Mouse (Mus musculus) lung, adult 2 months (tissue): Measurements from ENCODE around the gene Clec4n. TPM values are rescaled to one million over a fixed set of nuclear protein-coding genes. Genes with fewer than 3 reads are reported as not detected.
"Not testable (repeated sequence)": the region's sequence is repeated elsewhere in the genome, so short reads cannot be mapped to it uniquely, and the experiment has no call there.

Experiments
- DNase-seq: peaks from one replicate; pipeline ENCODE4 v3.0.0; 2022
- H3K4me1 ChIP-seq: fragments of 200-500 bp; 2 replicates; pipeline ENCODE4 v1.6.1; 2011; ENCODE audit warnings: low read length; ENCODE audit not compliant: control insufficient read depth, insufficient read depth
- H3K4me3 ChIP-seq: fragments of 200-500 bp; replicated peaks from 2 replicates; pipeline ENCODE3; 2011; ENCODE audit warnings: low read depth, mild to moderate bottlenecking, control low read depth, low read length; ENCODE audit errors: extremely low read depth
- CTCF ChIP-seq: fragments of 200-500 bp; IDR thresholded peaks from 2 replicates; pipeline ENCODE4 v1.5.1; 2011; ENCODE audit warnings: mild to moderate bottlenecking, low read length, control low read depth; ENCODE audit not compliant: insufficient read depth
- POLR2A ChIP-seq: fragments of 200-500 bp; IDR thresholded peaks from 2 replicates; pipeline ENCODE4 v1.6.1; 2011; ENCODE audit warnings: low read depth, mild to moderate bottlenecking, control low read depth, low read length, borderline replicate concordance; ENCODE audit errors: extremely low read depth
- WGBS: fragments of 180-500 bp; shearing (Covaris S2); methylation state at CpG from one replicate; pipeline ENCODE4 v1.1.7; 2018; 5-methylcytosine and 5-hydroxymethylcytosine counted together
- polyA plus RNA-seq: library from polyadenylated mRNA; depleted of rRNA; stranded (reverse); fragments of >200 nt; gene quantifications from 2 replicates; pipeline ENCODE4 v1.2.3, GENCODE M21; 2012; rRNA removed

Gene Clec4n
- polyA plus RNA-seq, 1 experiment = 9.8 TPM

DNA sequence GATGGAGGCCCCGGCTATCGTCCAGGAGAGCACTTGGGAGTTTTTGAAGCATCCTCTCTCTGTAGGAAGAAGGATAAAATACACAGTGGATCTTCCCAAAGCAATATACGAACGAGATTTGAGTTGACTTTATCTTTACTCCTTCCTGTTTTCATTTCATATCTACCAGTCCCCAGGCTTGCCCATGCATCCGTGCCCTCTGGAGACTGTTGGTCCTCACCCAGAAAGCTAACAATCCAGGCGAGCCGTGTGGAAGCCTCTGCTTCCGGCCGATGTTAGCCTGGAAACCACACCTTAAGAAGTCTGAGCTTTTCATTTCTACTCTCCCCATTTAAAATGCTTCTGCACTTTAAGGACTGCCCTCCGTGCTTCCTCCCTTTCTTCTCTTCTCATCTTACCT lies 59.3 kb downstream of the Clec4n start:
- 66% methylated on average over 10 of the region's 10 CpGs for WGBS
- TF ChIP-seq POLR2A (no peak), CTCF (no peak)

DNA sequence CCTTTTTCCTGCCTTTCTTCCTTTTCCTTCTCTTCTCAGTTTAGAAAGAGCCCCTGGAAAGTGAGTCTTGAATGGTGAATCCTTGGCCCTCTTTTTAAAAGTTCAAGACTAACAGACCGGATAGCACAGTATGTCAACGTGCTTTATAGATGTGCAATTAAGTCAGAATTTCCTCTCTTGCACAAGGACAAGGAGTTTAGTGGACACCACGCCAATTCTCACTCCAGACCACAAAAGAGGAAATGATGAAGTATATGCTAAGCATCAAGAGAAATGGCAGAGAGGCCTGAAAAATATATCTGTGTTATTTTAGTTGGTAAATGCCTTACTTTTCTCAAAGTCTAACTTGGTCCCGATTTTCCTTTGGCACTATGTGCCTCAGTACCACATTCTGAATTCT lies 60.1 kb downstream of the Clec4n start, which contains the start of gene Clec4e:
Clec4e (minus strand) TSS at position 118 of the 400 bp plus-strand sequence.
- Histone ChIP-seq H3K4me1 (no peaks in the 10 kb centered on the region), H3K4me3 (no peak within 1 kb of the TSS)
- no peak for TF ChIP-seq CTCF
- TF ChIP-seq POLR2A = no peak
- no peak for DNase-seq
- WGBS = 56% methylated on average over 4 of the region's 4 CpGs

More for the DNA sequence above, 59.3 kb downstream of the Clec4n start:
- Histone ChIP-seq H3K4me3 (no peak overlapping the region), H3K4me1 (no peaks in the 10 kb centered on the region)
- no peak for DNase-seq

DNA sequence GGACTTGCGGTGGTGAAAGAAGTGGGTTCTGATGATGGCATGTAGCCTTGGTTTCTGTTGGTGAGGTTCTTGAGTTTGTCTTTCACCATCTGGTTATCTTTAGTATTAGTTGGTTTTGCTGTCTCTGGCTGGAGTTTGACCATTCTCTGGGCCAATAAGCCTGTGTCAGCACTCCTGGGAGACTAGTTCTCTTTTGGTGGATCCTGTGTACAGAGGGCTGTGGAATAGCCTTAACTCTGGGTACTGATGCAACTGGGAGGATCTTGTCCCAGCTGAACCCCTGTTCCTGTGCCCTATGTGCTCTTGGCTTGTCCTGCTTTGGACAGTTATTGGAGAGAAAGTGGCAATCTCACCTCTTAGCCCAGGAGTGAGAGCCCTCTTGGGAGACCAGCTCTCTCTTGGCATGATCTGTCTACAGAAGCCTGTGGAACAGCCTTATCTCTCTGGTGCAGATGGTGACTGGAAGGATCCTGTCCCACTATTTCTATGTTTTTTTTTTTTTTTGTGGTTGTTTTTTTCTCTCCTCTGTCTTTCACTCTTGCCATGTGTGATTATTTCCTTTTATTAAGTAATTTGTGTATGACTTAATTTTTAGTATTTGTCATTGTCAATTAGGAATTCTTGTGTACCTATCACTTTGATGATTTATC lies 63.2 kb downstream of the Clec4n start:
- no peak overlapping the region for H3K4me3 ChIP-seq
- DNase-seq = no peak
- WGBS = 94% methylated on average over 1 of the region's 1 CpGs
- H3K4me1 ChIP-seq = no peaks in the 10 kb centered on the region
- TF ChIP-seq POLR2A (no peak), CTCF (no peak)

DNA sequence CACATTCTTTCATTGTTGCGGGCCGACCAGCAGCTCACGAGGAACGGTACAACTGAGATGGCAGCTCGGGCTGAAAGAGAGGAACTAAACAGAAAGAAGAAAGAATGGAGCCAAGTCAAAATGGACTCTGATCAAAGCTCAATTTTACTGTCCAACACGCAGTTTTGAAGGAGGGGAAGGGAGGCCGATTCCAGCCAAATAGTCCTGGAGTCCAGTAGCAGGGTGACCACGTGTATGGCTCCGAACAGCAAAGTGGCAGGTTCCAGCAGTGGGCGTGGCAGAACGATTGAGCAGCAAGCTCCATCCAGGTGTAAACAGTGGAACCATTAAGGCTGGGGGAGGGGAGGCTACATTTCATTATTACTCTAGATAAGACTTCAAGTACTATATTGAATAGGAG lies 63.9 kb downstream of the Clec4n start:
- not testable (repeated sequence) for H3K4me1 ChIP-seq, DNase-seq, H3K4me3 ChIP-seq
- WGBS = 85% methylated on average over 11 of the region's 11 CpGs

Other genes starting within 250 kb of the Clec4n start
- gene Clec4a4, start 239.5 kb upstream of the Clec4n start, polyA plus RNA-seq = not detected in 2 replicates
- gene Clec4b1, start 179.9 kb upstream of the Clec4n start, polyA plus RNA-seq = 1.7 and 2.9 TPM in 2 replicates
- gene Clec4a2, start 123.4 kb upstream of the Clec4n start, polyA plus RNA-seq = 1.9 and 7.2 TPM in 2 replicates
- gene Clec4b2, start 57.0 kb upstream of the Clec4n start, polyA plus RNA-seq = not detected in 2 replicates
- 0.74 and 2.1 TPM in 2 replicates for gene Clec4d, start 32.3 kb downstream of the Clec4n start, polyA plus RNA-seq
- gene Clec4e, start 60.0 kb downstream of the Clec4n start, polyA plus RNA-seq = 0.35 and 0.85 TPM in 2 replicates
- not detected in 2 replicates for gene Vmn2r19, start 78.5 kb downstream of the Clec4n start, polyA plus RNA-seq
- not detected in 2 replicates for gene Vmn2r20, start 188.3 kb downstream of the Clec4n start, polyA plus RNA-seq